Mouse (Mus musculus) CH12.LX (cell line): ENCODE results near the gene Kcnd3. TPM values are rescaled to one million over a fixed set of nuclear protein-coding genes. Genes with fewer than 3 reads are reported as not detected.

ENCODE experiments used
- DNase-seq: peaks from one replicate; pipeline ENCODE4 v3.0.0-alpha.2; 2013; ENCODE audit errors: extremely low read depth
- H3K27ac ChIP-seq: 2 replicates; pipeline ENCODE4 v1.5.1; 2012; ENCODE audit warnings: low read depth, mild to moderate bottlenecking, control low read depth, moderate library complexity; ENCODE audit not compliant: insufficient read depth
- H3K27me3 ChIP-seq: replicated peaks from 2 replicates; pipeline ENCODE3; 2012; ENCODE audit warnings: inconsistent platforms
- H3K36me3 ChIP-seq, 2 experiments: replicated peaks in 1 of 2; 2 replicates each; pipeline versions ENCODE3 to v1.6.1; 2012; ENCODE audit warnings: inconsistent platforms in 1 of 2, low read length in 1 of 2, mild to moderate bottlenecking in 1 of 2, mixed read lengths in 1 of 2, moderate library complexity in 1 of 2; ENCODE audit not compliant: control insufficient read depth in 1 of 2, insufficient read depth in 1 of 2
- H3K4me1 ChIP-seq, 2 experiments: 2 replicates each; pipeline ENCODE4 v1.6.1; 2012; ENCODE audit warnings: inconsistent platforms in 1 of 2, moderate library complexity in 1 of 2; ENCODE audit not compliant: insufficient read depth in 2 of 2, control insufficient read depth in 1 of 2
- H3K4me2 ChIP-seq: 2 replicates; pipeline ENCODE4 v1.6.1; 2012; ENCODE audit warnings: low read depth, mild to moderate bottlenecking, control low read depth; ENCODE audit not compliant: poor library complexity, insufficient read depth, severe bottlenecking
- H3K4me3 ChIP-seq, 3 experiments: fragments of 150-350 bp in 1 of 3; sonication (generic) in 1 of 3; replicated peaks in 1 of 3; 2 replicates each; pipeline versions ENCODE3 to v1.5.1; 2011 to 2012; ENCODE audit warnings: low read depth in 2 of 3, low read length in 2 of 3, mild to moderate bottlenecking in 2 of 3, moderate library complexity in 2 of 3, control low read depth in 1 of 3, improper control_type of control experiment in 1 of 3, inconsistent platforms in 1 of 3, mixed read lengths in 1 of 3; ENCODE audit not compliant: poor library complexity in 1 of 3
- H3K79me2 ChIP-seq: replicated peaks from 2 replicates; pipeline ENCODE4 v1.6.1; 2012; ENCODE audit warnings: mild to moderate bottlenecking, moderate library complexity; ENCODE audit not compliant: control insufficient read depth, poor library complexity, insufficient read depth, severe bottlenecking; ENCODE audit errors: extremely low read depth
- H3K9ac ChIP-seq: 2 replicates; pipeline ENCODE4 v1.6.1; 2012; ENCODE audit warnings: low read depth, mild to moderate bottlenecking, control low read depth, moderate library complexity; ENCODE audit not compliant: insufficient read depth
- H3K9me3 ChIP-seq: replicated peaks from 2 replicates; pipeline ENCODE3; 2012; ENCODE audit warnings: low read length, inconsistent platforms, mixed read lengths
- BHLHE40 ChIP-seq: IDR thresholded peaks from 2 replicates; pipeline ENCODE4 v1.6.1; 2011; ENCODE audit warnings: mild to moderate bottlenecking, low read depth, low read length, improper control_type of control experiment
- CHD1 ChIP-seq: IDR thresholded peaks from 2 replicates; pipeline ENCODE4 v1.6.1; 2012; ENCODE audit warnings: low read depth, low read length, improper control_type of control experiment, inconsistent platforms
- CHD2 ChIP-seq: IDR thresholded peaks from 2 replicates; pipeline ENCODE4 v1.6.1; 2011; ENCODE audit warnings: low read length, improper control_type of control experiment
- CTCF ChIP-seq, 2 experiments: IDR thresholded peaks in 1 of 2; conservative IDR thresholded peaks in 1 of 2; 2 replicates each; pipeline ENCODE4 v1.5.1; 2011 to 2012; ENCODE audit warnings: low read depth in 2 of 2, low read length in 2 of 2, improper control_type of control experiment in 1 of 2, inconsistent platforms in 1 of 2, mild to moderate bottlenecking in 1 of 2, moderate library complexity in 1 of 2
- ETS1 ChIP-seq: conservative IDR thresholded peaks from 2 replicates; pipeline ENCODE4 v1.6.1; 2012; ENCODE audit warnings: low read depth, mild to moderate bottlenecking, inconsistent platforms, low read length, improper control_type of control experiment, moderate library complexity
- GABPA ChIP-seq: IDR thresholded peaks from 2 replicates; pipeline ENCODE4 v1.6.1; 2012; ENCODE audit warnings: low read depth, low read length, improper control_type of control experiment, inconsistent platforms; ENCODE audit not compliant: insufficient replicate concordance
- IRF4 ChIP-seq: IDR thresholded peaks from 2 replicates; pipeline ENCODE4 v1.6.1; 2014; ENCODE audit warnings: low read depth, mild to moderate bottlenecking, inconsistent platforms, low read length, improper control_type of control experiment
- JUND ChIP-seq: conservative IDR thresholded peaks from 2 replicates; pipeline ENCODE4 v1.6.1; 2011; ENCODE audit warnings: low read depth, low read length, improper control_type of control experiment
- MAX ChIP-seq: IDR thresholded peaks from 2 replicates; pipeline ENCODE4 v1.6.1; 2011; ENCODE audit warnings: low read length, improper control_type of control experiment
- MEF2A ChIP-seq: IDR thresholded peaks from 2 replicates; pipeline ENCODE4 v1.6.1; 2014; ENCODE audit warnings: low read depth, mild to moderate bottlenecking, inconsistent platforms, low read length, improper control_type of control experiment, borderline replicate concordance
- MXI1 ChIP-seq: IDR thresholded peaks from 2 replicates; pipeline ENCODE4 v1.6.1; 2011; ENCODE audit warnings: mild to moderate bottlenecking, low read depth, low read length, improper control_type of control experiment
- MYC ChIP-seq: IDR thresholded peaks from 2 replicates; pipeline ENCODE4 v1.6.1; 2011; ENCODE audit warnings: low read depth, mild to moderate bottlenecking, improper control_type of control experiment, low read length
- PAX5 ChIP-seq: IDR thresholded peaks from 2 replicates; pipeline ENCODE4 v1.6.1; 2012; ENCODE audit warnings: low read length, inconsistent platforms, mixed read lengths
- POLR2A ChIP-seq: IDR thresholded peaks from 2 replicates; pipeline ENCODE4 v1.6.1; 2011; ENCODE audit warnings: low read depth, mild to moderate bottlenecking, improper control_type of control experiment, low read length
- POLR2AphosphoS2 ChIP-seq: IDR thresholded peaks from 2 replicates; pipeline ENCODE4 v1.6.1; 2011; ENCODE audit warnings: low read depth, low read length, improper control_type of control experiment
- RAD21 ChIP-seq: IDR thresholded peaks from 2 replicates; pipeline ENCODE4 v1.6.1; 2011; ENCODE audit warnings: low read depth, mild to moderate bottlenecking, low read length, improper control_type of control experiment, moderate library complexity
- SMC3 ChIP-seq: IDR thresholded peaks from 2 replicates; pipeline ENCODE4 v1.6.1; 2011; ENCODE audit warnings: low read depth, low read length, improper control_type of control experiment
- TBP ChIP-seq: conservative IDR thresholded peaks from 2 replicates; pipeline ENCODE4 v1.6.1; 2011; ENCODE audit warnings: low read depth, low read length, improper control_type of control experiment
- TCF12 ChIP-seq: IDR thresholded peaks from 2 replicates; pipeline ENCODE4 v1.6.1; 2014; ENCODE audit warnings: low read depth, mild to moderate bottlenecking, inconsistent platforms, low read length, improper control_type of control experiment
- UBTF ChIP-seq: IDR thresholded peaks from 2 replicates; pipeline ENCODE4 v1.6.1; 2012; ENCODE audit warnings: low read depth, mild to moderate bottlenecking, inconsistent platforms, low read length, improper control_type of control experiment, moderate library complexity
- ZKSCAN1 ChIP-seq: IDR thresholded peaks from 2 replicates; pipeline ENCODE4 v1.6.1; 2012; ENCODE audit warnings: low read depth, inconsistent platforms, low read length, improper control_type of control experiment, borderline replicate concordance
- ZMIZ1 ChIP-seq: IDR thresholded peaks from 2 replicates; pipeline ENCODE4 v1.6.1; 2012; ENCODE audit warnings: low read depth, mild to moderate bottlenecking, inconsistent platforms, low read length, improper control_type of control experiment
- dilution Hi-C: fragments of 300-500 bp; cut with MboI; formaldehyde crosslinking; loops from 2 replicates; pipeline ENCODE4 v1.14.3; 2020; ENCODE audit warnings: low sequenced_read_pairs; ENCODE audit not compliant: extremely low pct_unique_long_range_greater_than_20kb, extremely low pct_ligation_motif_present
- in situ Hi-C: fragments of 300-500 bp; cut with MboI; formaldehyde crosslinking; loops from 3 replicates; pipeline ENCODE4 v1.14.3; 2019; ENCODE audit warnings: low sequenced_read_pairs, low pct_ligation_motif_present, low pct_unique_long_range_greater_than_20kb, mixed read lengths
- polyA plus RNA-seq: library from polyadenylated mRNA; unstranded; fragments of >175 nt; gene quantifications from 2 replicates; pipeline ENCODE4 v1.2.1, GENCODE M21; 2012; ENCODE audit warnings: low read depth; ENCODE audit not compliant: insufficient read length
- total RNA-seq, 2 experiments: library from RNA; depleted of rRNA; stranded (reverse); fragments of 300-350 nt in 1 of 2; fragments of >200 nt in 1 of 2; gene quantifications; 2 replicates each; pipeline ENCODE4 v1.2.3; 2012 to 2014

The Kcnd3 gene
- total and polyA plus RNA-seq, 3 experiments = not detected

DNA sequence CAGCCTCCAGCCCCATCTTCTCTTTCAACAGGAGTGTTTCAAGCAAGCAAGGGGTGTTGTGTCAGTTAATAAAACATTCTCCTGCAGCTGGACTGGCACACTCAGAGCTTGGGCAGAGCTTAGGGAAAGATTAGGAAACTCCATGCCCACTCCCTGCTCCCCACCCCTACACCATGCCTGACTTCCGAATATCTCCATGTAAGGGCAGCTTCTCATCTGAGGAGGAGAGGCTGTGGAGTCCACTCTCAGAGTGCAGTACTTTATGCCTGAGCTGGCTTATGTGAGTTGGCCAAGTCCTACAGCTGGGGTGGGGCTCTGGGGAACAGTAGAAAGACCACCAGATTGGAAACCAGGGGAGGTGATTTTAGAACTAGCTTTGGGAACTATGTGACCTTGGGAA lies 20.4 kb downstream of the Kcnd3 start:
- H3K4me3 ChIP-seq = no peak overlapping the region
- no peaks in the 10 kb centered on the region for H3K36me3 ChIP-seq
- H3K9ac ChIP-seq = no peak overlapping the region
- dilution Hi-C loops = no loop called here
- H3K4me2 ChIP-seq = no peak overlapping the region
- TF ChIP-seq ETS1 (no peak), ZMIZ1 (no peak), TBP (no peak), MYC (no peak), CHD1 (no peak), MAX (no peak), JUND (no peak), RAD21 (no peak), UBTF (no peak), CHD2 (no peak), GABPA (no peak), MEF2A (no peak), BHLHE40 (no peak)
- TF ChIP-seq, all 38 proteins: peak for 0
- Histone ChIP-seq H3K27ac (no peak overlapping the region), H3K4me1 (no peaks in the 10 kb centered on the region), H3K27me3 (peaks cover 90% of the 10 kb centered on the region), H3K79me2 (no peaks in the 10 kb centered on the region), H3K9me3 (no peaks in the 10 kb centered on the region)
- in situ Hi-C loops = no loop called here
- DNase-seq = no peak

DNA sequence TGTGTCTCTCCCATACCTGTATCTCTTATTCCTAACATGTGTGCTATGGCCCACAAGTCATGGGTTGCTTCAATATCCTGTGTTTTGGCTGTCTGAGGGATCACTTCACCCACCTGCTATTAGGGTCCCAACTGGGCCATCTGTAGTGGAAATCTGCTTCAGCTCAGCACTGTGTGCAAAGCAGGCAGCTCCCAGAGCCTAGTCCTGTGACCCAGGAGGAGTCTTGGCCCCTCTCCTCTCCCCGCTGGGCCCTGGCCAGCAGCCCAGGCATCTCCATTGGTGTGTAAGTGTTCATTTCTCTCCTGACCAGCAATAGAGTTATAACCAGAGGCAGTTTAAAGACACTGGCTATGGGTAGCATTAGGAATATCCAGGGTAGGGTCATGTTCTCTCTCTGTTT lies 24.3 kb downstream of the Kcnd3 start:
- dilution Hi-C loops = no loop called here
- Histone ChIP-seq H3K9me3 (no peaks in the 10 kb centered on the region), H3K36me3 (no peaks in the 10 kb centered on the region), H3K9ac (no peak overlapping the region), H3K4me2 (no peak overlapping the region), H3K27me3 (peaks cover 93% of the 10 kb centered on the region), H3K27ac (no peak overlapping the region), H3K4me1 (no peaks in the 10 kb centered on the region), H3K4me3 (no peak overlapping the region), H3K79me2 (no peaks in the 10 kb centered on the region)
- no peak for DNase-seq
- in situ Hi-C loops = no loop called here
- TF ChIP-seq SMC3 = no peak

GRCm38 (mm10) chr3:105478876-105479275 lies 26.7 kb downstream of the Kcnd3 start:
- H3K27me3 ChIP-seq = peaks cover 93% of the 10 kb centered on the region
- no peak overlapping the region for H3K27ac ChIP-seq
- H3K4me3 ChIP-seq = no peak overlapping the region
- dilution Hi-C loops (no loop called here), in situ Hi-C loops (no loop called here)
- no peak overlapping the region for H3K4me2 ChIP-seq
- H3K9me3 ChIP-seq = no peaks in the 10 kb centered on the region
- no peaks in the 10 kb centered on the region for H3K79me2 ChIP-seq
- no peak for DNase-seq
- H3K4me1 ChIP-seq = no peaks in the 10 kb centered on the region
- H3K36me3 ChIP-seq = no peaks in the 10 kb centered on the region
- TF ChIP-seq RAD21 (no peak), MXI1 (no peak), POLR2A (no peak), ZKSCAN1 (no peak), CTCF (conservative IDR thresholded peaks at IDR 0.05 in 1 of 2, IDR thresholded peaks at IDR 0.05 in 1 of 2; ENCODE audit: low read depth in 2 of 2, low read length in 2 of 2) (no peak), POLR2AphosphoS2 (no peak), IRF4 (no peak), PAX5 (no peak), MYC (no peak), TCF12 (no peak)
- TF ChIP-seq, all 38 proteins: peak for 0
- no peak overlapping the region for H3K9ac ChIP-seq
